Mouse (Mus musculus) colon, adult 2 months (tissue): ENCODE data around the gene Ptprf. TPM values are rescaled to one million over a fixed set of nuclear protein-coding genes. Genes with fewer than 3 reads are reported as not detected.

Source experiments
- polyA plus RNA-seq: library from polyadenylated mRNA; depleted of rRNA; stranded (reverse); fragments of >200 nt; gene quantifications from 2 replicates; pipeline ENCODE4 v1.2.3, GENCODE M21; 2012; rRNA removed

Ptprf gene
- 207 and 212 TPM in 2 replicates for polyA plus RNA-seq

GRCm38 (mm10) chr4:118291231-118291630 lies at the start of gene Ptprf:
TSS of gene Ptprf (minus strand) at chr4:118291405.

GRCm38 (mm10) chr4:118179467-118180300 lies 111.5 kb downstream of the Ptprf start, which contains the start of gene Kdm4a:
TSS of gene Kdm4a (minus strand) at chr4:118180043.

Other genes with a start within 250 kb of the Ptprf start
- gene St3gal3, start 156.5 kb downstream of the Ptprf start, polyA plus RNA-seq, result 113 and 117 TPM in 2 replicates
- 24.1 and 26.8 TPM in 2 replicates for gene Kdm4a, start 111.4 kb downstream of the Ptprf start, polyA plus RNA-seq
- gene Szt2, start 117.9 kb upstream of the Ptprf start, polyA plus RNA-seq, result 31.2 and 35.3 TPM in 2 replicates
- gene Med8, start 117.9 kb upstream of the Ptprf start, polyA plus RNA-seq, result 20.8 and 22.0 TPM in 2 replicates
- 176 and 229 TPM in 2 replicates for gene Elovl1, start 136.7 kb upstream of the Ptprf start, polyA plus RNA-seq
- 35.4 and 43.2 TPM in 2 replicates for gene Cdc20, start 145.9 kb upstream of the Ptprf start, polyA plus RNA-seq
- 0.05 and 0.08 TPM in 2 replicates for gene Mpl, start 166.1 kb upstream of the Ptprf start, polyA plus RNA-seq
- 20.3 and 24.4 TPM in 2 replicates for gene Tie1, start 198.7 kb upstream of the Ptprf start, polyA plus RNA-seq
- 104 and 125 TPM in 2 replicates for gene 2610528J11Rik, start 235.6 kb upstream of the Ptprf start, polyA plus RNA-seq